16 mouse cellular contexts compared by ENCODE assay signal in genomic region chrX:73560681-73561080, GRCm38 (mm10). TPM values are rescaled to one million over a fixed set of nuclear protein-coding genes. Genes with fewer than 3 reads are reported as not detected.
"Had no signal": no experiment of that assay in that cellular context is flagged by ENCODE, and none has a peak within 500 bp of the region (broad histone marks: within the 10 kb centered on the region; RNA-seq: fewer than 3 reads in every experiment).

No protein-coding gene starts in this region.

- H3K4me1 ChIP-seq: lung, embryonic 15.5 days; midbrain, embryonic 13.5 days; midbrain, embryonic 15.5 days; neural tube, embryonic 12.5 days; stomach, embryonic 15.5 days had no signal

- ATAC-seq: midbrain, embryonic 13.5 days; midbrain, embryonic 15.5 days had no signal

- H3K27ac ChIP-seq: lung, embryonic 15.5 days; macrophage; midbrain, embryonic 13.5 days; midbrain, embryonic 15.5 days; neural tube, embryonic 12.5 days; stomach, embryonic 15.5 days; stomach, postnatal 0 days had no signal

- H3K9ac ChIP-seq: lung, embryonic 15.5 days; midbrain, embryonic 13.5 days; midbrain, embryonic 15.5 days; neural tube, embryonic 12.5 days; stomach, embryonic 15.5 days had no signal

- H3K27me3 ChIP-seq: lung, embryonic 15.5 days; midbrain, embryonic 13.5 days; midbrain, embryonic 15.5 days; neural tube, embryonic 12.5 days had no signal

- H3K4me2 ChIP-seq: lung, embryonic 15.5 days; midbrain, embryonic 11.5 days; midbrain, embryonic 13.5 days; midbrain, embryonic 15.5 days; neural tube, embryonic 12.5 days; stomach, embryonic 15.5 days had no signal

- H3K9me3 ChIP-seq: lung, embryonic 15.5 days; megakaryocyte, embryonic 14.5 days; midbrain, embryonic 13.5 days; midbrain, embryonic 15.5 days; neural tube, embryonic 12.5 days; stomach, embryonic 15.5 days had no signal

- H3K4me3 ChIP-seq: lung, embryonic 15.5 days; megakaryocyte, embryonic 14.5 days; midbrain, embryonic 13.5 days; midbrain, embryonic 15.5 days; neural tube, embryonic 12.5 days; stomach, embryonic 15.5 days had no signal

- H3K36me3 ChIP-seq: lung, embryonic 15.5 days; midbrain, embryonic 13.5 days; midbrain, embryonic 15.5 days; neural tube, embryonic 12.5 days; stomach, embryonic 15.5 days had no signal

- DNase-seq: lung, adult 2 months; lung, postnatal 10 days; right cerebral cortex, postnatal 14 days; thymus, adult 2 months; thymus, postnatal 25 days; thymus, postnatal 4 days had no signal

RNA-seq across cellular contexts. Expression of gene Atp2b3, which starts 57.8 kb away (rescaled TPM):
- polyA plus RNA-seq: spleen, adult 2 months had no signal
